Mouse (Mus musculus) right cerebral cortex, postnatal 14 days (tissue): ENCODE data around the gene Timm13.

Experiments used
- DNase-seq: peaks from one replicate; pipeline ENCODE4 v3.0.0; 2022

Timm13 gene

DNA sequence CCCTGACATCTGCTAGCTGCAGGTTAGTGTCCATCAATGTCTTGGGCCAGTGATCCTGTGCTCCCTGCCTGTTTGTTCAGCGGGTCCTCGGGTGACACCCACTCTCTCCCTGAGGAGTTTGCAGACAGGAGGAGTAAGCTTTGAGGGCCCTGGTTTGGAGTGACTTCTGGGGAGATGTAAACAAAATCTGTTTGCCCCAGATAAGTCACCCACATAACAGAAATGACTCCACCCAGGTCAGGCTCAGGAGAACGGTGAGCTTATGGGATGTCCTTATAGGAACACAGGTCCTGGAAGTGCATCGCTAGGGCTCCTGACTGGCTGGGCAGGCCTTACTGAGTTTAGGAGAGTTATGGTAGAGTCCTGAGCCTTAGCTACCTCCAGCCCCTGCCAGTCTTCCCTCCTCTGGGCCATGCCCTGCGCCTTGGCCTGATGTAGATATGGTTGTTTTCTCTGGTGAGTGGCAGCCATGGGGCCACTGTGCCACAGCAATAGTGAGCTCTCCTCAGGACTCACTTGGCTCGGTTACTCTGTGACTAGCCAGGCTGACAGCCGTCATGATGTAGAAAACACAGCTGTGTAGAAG lies 42.3 kb downstream of the Timm13 start:
- DNase-seq: no peak

- DNase-seq: no peak
These were observed 42.9 kb downstream of the Timm13 start for GRCm38 (mm10) chr10:80857848-80858247.

GRCm38 (mm10) chr10:80857386-80857785 lies 43.4 kb downstream of the Timm13 start:
- DNase-seq: no peak

DNA sequence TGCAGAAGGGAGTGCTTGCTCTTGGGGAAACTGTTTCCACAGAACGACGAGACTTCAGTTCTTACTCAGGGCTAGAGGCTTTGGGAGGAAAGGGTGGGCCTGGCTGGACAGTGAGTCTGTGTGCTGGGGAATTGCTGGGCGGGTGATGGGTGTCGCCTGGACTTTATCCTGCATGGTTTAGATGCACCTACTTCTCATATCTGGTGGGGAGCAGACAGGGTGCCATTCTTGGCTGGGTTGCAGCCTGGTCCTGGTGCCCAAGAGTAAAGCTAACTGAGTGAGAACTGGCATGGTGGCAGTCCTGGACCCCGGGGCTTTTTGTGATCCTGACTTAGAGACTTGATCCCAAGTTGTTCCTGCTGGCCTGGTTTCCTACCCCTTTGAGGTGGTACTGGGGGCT lies 43.9 kb downstream of the Timm13 start:
- no peak for DNase-seq

- DNase-seq: no peak
These were observed 44.5 kb downstream of the Timm13 start for GRCm38 (mm10) chr10:80856267-80856666.

GRCm38 (mm10) chr10:80855749-80856073 lies 45.1 kb downstream of the Timm13 start:
- DNase-seq: no peak

DNA sequence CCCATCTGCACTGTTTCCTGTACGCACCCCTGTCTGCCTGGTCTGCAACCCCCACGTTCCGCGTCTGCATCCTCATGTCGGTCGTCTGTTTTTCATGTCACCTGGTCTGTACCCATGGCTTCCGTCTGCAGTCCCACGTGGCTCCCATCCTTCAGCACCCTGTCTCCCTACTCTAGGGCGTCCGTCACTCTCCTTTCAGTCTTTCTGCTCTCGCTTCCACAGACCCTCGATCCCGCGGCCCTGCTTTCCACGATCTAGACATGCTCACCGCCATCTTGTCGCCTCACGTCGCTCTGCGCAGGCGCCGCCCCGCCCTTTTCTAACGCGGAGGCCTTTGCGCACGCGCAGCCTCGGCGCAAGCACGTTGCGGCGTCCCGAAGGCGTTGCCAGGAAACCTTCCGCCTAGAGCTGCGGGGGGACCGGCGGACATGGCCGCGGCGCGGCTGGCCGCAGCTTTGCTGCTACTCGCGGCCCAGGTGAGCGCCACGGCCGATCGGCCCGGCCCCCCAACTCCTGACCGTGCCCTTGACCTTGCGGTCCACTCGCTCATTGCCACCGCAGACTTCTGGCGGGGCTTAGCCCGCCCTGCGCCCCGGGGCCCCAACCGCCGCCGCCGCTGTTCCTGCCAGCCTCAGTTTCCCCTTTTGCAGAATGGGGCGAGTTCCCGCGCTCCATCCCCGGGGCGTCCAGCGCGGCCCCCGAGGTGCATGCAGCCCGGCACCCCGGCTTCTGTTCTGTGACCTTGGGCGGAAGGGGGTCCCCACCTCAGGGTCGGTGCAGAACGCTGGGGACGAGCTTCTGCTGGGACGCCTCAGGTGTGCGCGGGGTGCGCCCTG lies 45.6 kb downstream of the Timm13 start, which contains the start of the genes Lsm7 and Sppl2b:
TSS of gene Lsm7 (minus strand) at position 297 of the 836 bp plus-strand sequence.
TSS of gene Sppl2b (plus strand) at position 363 of the 836 bp plus-strand sequence.
- DNase-seq: peak; percentile 96
